Mouse (Mus musculus): ENCODE results near the gene Phf7.

The Phf7 gene

GRCm38 (mm10) chr14:31232404-31233069 lies 18.6 kb downstream of the Phf7 start:
- no peak for DNase-seq (ENCODE audit: low read depth, low spot score)

- DNase-seq (ENCODE audit: low read depth, low spot score), result no peak
Observed at GRCm38 (mm10) chr14:31230442-31230841, 20.7 kb downstream of the Phf7 start.

- DNase-seq (ENCODE audit: low read depth, low spot score), result no peak
Observed at GRCm38 (mm10) chr14:31228234-31228633, 22.9 kb downstream of the Phf7 start.

- DNase-seq (ENCODE audit: low read depth, low spot score), result no peak
Observed at GRCm38 (mm10) chr14:31226978-31227377, 24.1 kb downstream of the Phf7 start.

GRCm38 (mm10) chr14:31217666-31218065 lies 33.5 kb downstream of the Phf7 start, which contains the start of gene Sema3g:
TSS of gene Sema3g (plus strand) at chr14:31217860.
- DNase-seq (ENCODE audit: low read depth, low spot score), result peak; percentile 31

GRCm38 (mm10) chr14:31216846-31217245 lies 34.3 kb downstream of the Phf7 start, which contains the start of gene Nisch:
TSS of gene Nisch (minus strand) at chr14:31216946.
- no peak for DNase-seq (ENCODE audit: low read depth, low spot score)

- DNase-seq (ENCODE audit: low read depth, low spot score), result peak; percentile 87
Observed at GRCm38 (mm10) chr14:31215157-31216002, 35.7 kb downstream of the Phf7 start.

- no peak for DNase-seq (ENCODE audit: low read depth, low spot score)
Observed at GRCm38 (mm10) chr14:31214684-31215083, 36.4 kb downstream of the Phf7 start.

GRCm38 (mm10) chr14:31213868-31214267 lies 37.2 kb downstream of the Phf7 start:
- no peak for DNase-seq (ENCODE audit: low read depth, low spot score)

- DNase-seq (ENCODE audit: low read depth, low spot score), result no peak
Observed at GRCm38 (mm10) chr14:31212499-31212898, 38.6 kb downstream of the Phf7 start.

GRCm38 (mm10) chr14:31211854-31212253 lies 39.3 kb downstream of the Phf7 start:
- no peak for DNase-seq (ENCODE audit: low read depth, low spot score)

- DNase-seq (ENCODE audit: low read depth, low spot score), result no peak
Observed at GRCm38 (mm10) chr14:31209133-31209557, 42.0 kb downstream of the Phf7 start.

- no peak for DNase-seq (ENCODE audit: low read depth, low spot score)
Observed at GRCm38 (mm10) chr14:31208084-31208483, 43.0 kb downstream of the Phf7 start, which contains the start of gene Tnnc1. TSS of gene Tnnc1 (plus strand) at chr14:31208312.

GRCm38 (mm10) chr14:31207070-31207830 lies 43.9 kb downstream of the Phf7 start:
- DNase-seq (ENCODE audit: low read depth, low spot score), result no peak

- DNase-seq (ENCODE audit: low read depth, low spot score), result peak; percentile 98
Observed at GRCm38 (mm10) chr14:31206472-31206981, 44.6 kb downstream of the Phf7 start.

GRCm38 (mm10) chr14:31205562-31206467 lies 45.3 kb downstream of the Phf7 start:
- peak; percentile 40 for DNase-seq (ENCODE audit: low read depth, low spot score)

GRCm38 (mm10) chr14:31205244-31205561 lies 45.9 kb downstream of the Phf7 start:
- no peak for DNase-seq (ENCODE audit: low read depth, low spot score)

GRCm38 (mm10) chr14:31204844-31205243 lies 46.3 kb downstream of the Phf7 start:
- DNase-seq (ENCODE audit: low read depth, low spot score), result no peak

GRCm38 (mm10) chr14:31200038-31200437 lies 51.1 kb downstream of the Phf7 start:
- DNase-seq (ENCODE audit: low read depth, low spot score), result no peak

- no peak for DNase-seq (ENCODE audit: low read depth, low spot score)
Observed at GRCm38 (mm10) chr14:31199599-31199998, 51.5 kb downstream of the Phf7 start.
